Mouse (Mus musculus): ENCODE data around the gene Shf. TPM values are rescaled to one million over a fixed set of nuclear protein-coding genes. Genes with fewer than 3 reads are reported as not detected.

Shf gene
- polyA plus RNA-seq, 1 experiment: 6.0 TPM

DNA sequence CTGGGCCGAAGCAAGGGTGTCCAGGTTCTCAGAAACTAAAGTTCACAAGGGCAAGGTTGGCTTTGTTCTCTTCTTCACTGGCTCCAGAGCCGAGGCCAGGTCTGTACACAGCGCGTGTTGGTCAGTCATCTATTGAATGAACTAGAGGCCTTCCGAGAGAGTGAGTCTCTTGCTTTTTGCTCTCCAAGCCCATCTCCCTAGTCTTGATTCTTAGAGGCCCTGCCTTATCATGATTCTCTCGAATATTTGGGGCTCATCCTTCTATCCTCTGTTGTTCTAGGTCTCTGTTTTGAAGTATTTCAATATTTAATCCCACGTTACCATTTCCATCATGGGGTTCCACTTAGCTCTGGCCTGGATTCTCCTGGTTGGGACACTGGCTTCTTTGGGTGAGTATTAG is 53.6 kb downstream of the Shf start, which contains the start of gene Duox1:
Duox1 (plus strand) TSS at position 301 of the 400 bp plus-strand sequence.
- 0 out of 2 replicates have a peak, but pooled peaks cover 2% of the 10 kb centered on the region for H3K27me3 ChIP-seq (ENCODE audit: control insufficient read depth, insufficient read depth, low read length, poor library complexity, severe bottlenecking)

DNA sequence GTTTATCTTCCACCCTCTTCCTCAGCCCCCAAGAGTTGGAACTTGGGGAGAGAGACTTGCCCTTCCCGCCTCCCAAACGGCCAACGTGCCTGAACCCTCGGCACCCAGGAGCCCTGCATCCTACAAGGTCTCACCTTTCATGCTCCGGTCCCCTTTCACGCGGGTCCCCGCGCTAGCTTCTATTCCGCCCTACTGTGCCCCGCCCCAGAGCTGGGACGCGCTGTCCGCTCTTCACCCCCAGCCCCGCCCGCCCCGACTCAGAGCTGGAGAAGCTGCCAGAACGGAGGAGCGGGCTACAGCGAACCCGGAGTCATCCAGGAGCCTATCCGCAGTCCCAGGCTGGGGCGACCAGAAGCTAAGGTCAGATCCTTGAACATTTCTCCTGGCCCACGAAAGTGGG is 55.4 kb downstream of the Shf start, which contains the start of gene Duoxa1:
Duoxa1 (minus strand) TSS at position 195 of the 400 bp plus-strand sequence.
- Histone ChIP-seq H3K9ac (ENCODE audit: low read depth, poor library complexity, severe bottlenecking) (no peak within 1 kb of the TSS), H3K4me1 (ENCODE audit: control insufficient read depth, insufficient read depth, low read length) (no peaks in the 10 kb centered on the region), H3K4me3 (ENCODE audit: low read depth, low read length) (peak within 1 kb of the TSS; percentile 61), H3K27ac (ENCODE audit: insufficient read depth, low read length) (no peak within 1 kb of the TSS), H3K9me3 (replicated peaks; ENCODE audit: control insufficient read depth, insufficient read depth, low read length, poor library complexity, severe bottlenecking) (no peaks in the 10 kb centered on the region), H3K27me3 (ENCODE audit: control insufficient read depth, insufficient read depth, low read length, poor library complexity, severe bottlenecking) (0 out of 2 replicates have a peak, but pooled peaks cover 2% of the 10 kb centered on the region), H3K36me3 (ENCODE audit: control insufficient read depth, insufficient read depth, low read length, poor library complexity, severe bottlenecking) (no peaks in the 10 kb centered on the region)
- no peak for TF ChIP-seq EP300 (IDR thresholded peaks at IDR 0.05; ENCODE audit: insufficient read depth, low read depth, low read length)
- no peak for TF ChIP-seq CTCF (IDR thresholded peaks at IDR 0.05; ENCODE audit: low read depth, low read length)
- no peak for TF ChIP-seq POLR2A (IDR thresholded peaks at IDR 0.05; ENCODE audit: insufficient read depth, low read length)

More for the DNA sequence above, 53.6 kb downstream of the Shf start, which contains the start of gene Duox1:
- no peaks in the 10 kb centered on the region for H3K4me1 ChIP-seq (ENCODE audit: control insufficient read depth, insufficient read depth, low read length)
- no peak within 1 kb of the TSS for H3K27ac ChIP-seq (ENCODE audit: insufficient read depth, low read length)
- no peaks in the 10 kb centered on the region for H3K9me3 ChIP-seq (replicated peaks; ENCODE audit: control insufficient read depth, insufficient read depth, low read length, poor library complexity, severe bottlenecking)
- H3K36me3 ChIP-seq (ENCODE audit: control insufficient read depth, insufficient read depth, low read length, poor library complexity, severe bottlenecking): no peaks in the 10 kb centered on the region
- H3K9ac ChIP-seq (ENCODE audit: low read depth, poor library complexity, severe bottlenecking): no peak within 1 kb of the TSS
- TF ChIP-seq CTCF (IDR thresholded peaks at IDR 0.05; ENCODE audit: low read depth, low read length) (no peak), EP300 (IDR thresholded peaks at IDR 0.05; ENCODE audit: insufficient read depth, low read depth, low read length) (no peak)
- no peak within 1 kb of the TSS for H3K4me3 ChIP-seq (ENCODE audit: low read depth, low read length)

DNA sequence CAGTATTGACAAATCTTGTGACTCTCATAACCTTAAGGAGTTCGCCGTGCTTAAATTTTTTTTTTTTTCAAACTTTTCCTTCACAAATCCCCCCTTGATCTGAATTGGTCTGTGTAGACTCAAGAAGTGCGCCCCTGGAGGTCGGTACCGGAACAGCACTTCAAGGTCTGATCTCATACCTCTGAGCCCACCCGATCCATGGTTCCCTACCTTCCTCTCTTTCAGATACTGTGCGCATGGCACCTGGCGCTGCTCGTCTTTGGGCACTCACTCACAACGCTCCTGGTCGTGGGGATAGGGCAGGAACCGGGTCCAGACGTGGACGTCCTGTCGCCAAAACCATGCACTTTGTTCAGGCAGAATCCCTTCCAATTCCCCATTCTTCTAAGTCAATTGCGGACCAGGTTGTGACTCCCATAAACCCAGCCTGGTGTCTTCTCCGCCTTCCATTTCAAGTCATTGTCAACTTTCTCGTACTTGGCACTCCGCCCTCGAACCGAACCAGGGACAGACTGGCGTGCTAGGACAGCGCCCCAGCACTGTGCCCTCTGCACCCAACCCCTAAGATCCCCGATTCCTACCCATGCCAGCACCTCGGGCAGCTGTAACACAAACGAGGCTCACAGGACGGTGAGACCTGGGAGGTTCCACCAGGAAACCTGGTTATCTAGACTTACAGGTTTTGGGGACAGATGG is 56.1 kb downstream of the Shf start:
- H3K4me3 ChIP-seq (ENCODE audit: low read depth, low read length): peak overlapping the region; percentile 61
- H3K27me3 ChIP-seq (ENCODE audit: control insufficient read depth, insufficient read depth, low read length, poor library complexity, severe bottlenecking): 0 out of 2 replicates have a peak, but pooled peaks cover 2% of the 10 kb centered on the region
- no peak overlapping the region for H3K27ac ChIP-seq (ENCODE audit: insufficient read depth, low read length)
- H3K9me3 ChIP-seq (replicated peaks; ENCODE audit: control insufficient read depth, insufficient read depth, low read length, poor library complexity, severe bottlenecking): no peaks in the 10 kb centered on the region
- no peaks in the 10 kb centered on the region for H3K36me3 ChIP-seq (ENCODE audit: control insufficient read depth, insufficient read depth, low read length, poor library complexity, severe bottlenecking)
- H3K9ac ChIP-seq (ENCODE audit: low read depth, poor library complexity, severe bottlenecking): no peak overlapping the region
- TF ChIP-seq EP300 (IDR thresholded peaks at IDR 0.05; ENCODE audit: insufficient read depth, low read depth, low read length): no peak
- TF ChIP-seq POLR2A (IDR thresholded peaks at IDR 0.05; ENCODE audit: insufficient read depth, low read length): no peak
- TF ChIP-seq CTCF (IDR thresholded peaks at IDR 0.05; ENCODE audit: low read depth, low read length): peak; percentile 57
- H3K4me1 ChIP-seq (ENCODE audit: control insufficient read depth, insufficient read depth, low read length): no peaks in the 10 kb centered on the region

DNA sequence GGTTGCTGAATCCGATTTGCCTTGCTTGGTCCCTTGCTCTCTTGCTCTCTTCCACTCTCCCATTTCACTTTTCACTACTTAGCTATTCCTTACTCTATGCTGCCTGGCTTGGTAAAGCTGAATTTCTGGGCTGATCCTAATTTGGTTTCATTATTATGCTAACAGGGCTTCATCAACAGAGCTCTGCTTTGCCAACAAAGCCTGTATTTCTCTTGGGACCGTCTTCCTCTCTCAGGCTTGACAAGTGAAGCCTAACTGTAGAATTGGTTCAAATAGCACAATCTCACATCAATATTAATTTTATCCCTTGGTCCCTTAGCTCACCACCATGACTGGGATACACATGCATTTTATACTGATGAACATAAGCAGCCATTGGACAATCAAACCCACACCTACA is 57.4 kb downstream of the Shf start:
- no peaks in the 10 kb centered on the region for H3K4me1 ChIP-seq (ENCODE audit: control insufficient read depth, insufficient read depth, low read length)
- no peak overlapping the region for H3K4me3 ChIP-seq (ENCODE audit: low read depth, low read length)
- no peak for TF ChIP-seq CTCF (IDR thresholded peaks at IDR 0.05; ENCODE audit: low read depth, low read length)
- TF ChIP-seq POLR2A (IDR thresholded peaks at IDR 0.05; ENCODE audit: insufficient read depth, low read length): no peak
- no peak for TF ChIP-seq EP300 (IDR thresholded peaks at IDR 0.05; ENCODE audit: insufficient read depth, low read depth, low read length)
- H3K27ac ChIP-seq (ENCODE audit: insufficient read depth, low read length): no peak overlapping the region
- no peaks in the 10 kb centered on the region for H3K9me3 ChIP-seq (replicated peaks; ENCODE audit: control insufficient read depth, insufficient read depth, low read length, poor library complexity, severe bottlenecking)
- no peak overlapping the region for H3K9ac ChIP-seq (ENCODE audit: low read depth, poor library complexity, severe bottlenecking)
- no peaks in the 10 kb centered on the region for H3K36me3 ChIP-seq (ENCODE audit: control insufficient read depth, insufficient read depth, low read length, poor library complexity, severe bottlenecking)
- H3K27me3 ChIP-seq (ENCODE audit: control insufficient read depth, insufficient read depth, low read length, poor library complexity, severe bottlenecking): peaks cover 4% of the 10 kb centered on the region; the same call in 1 of the 2 replicates

DNA sequence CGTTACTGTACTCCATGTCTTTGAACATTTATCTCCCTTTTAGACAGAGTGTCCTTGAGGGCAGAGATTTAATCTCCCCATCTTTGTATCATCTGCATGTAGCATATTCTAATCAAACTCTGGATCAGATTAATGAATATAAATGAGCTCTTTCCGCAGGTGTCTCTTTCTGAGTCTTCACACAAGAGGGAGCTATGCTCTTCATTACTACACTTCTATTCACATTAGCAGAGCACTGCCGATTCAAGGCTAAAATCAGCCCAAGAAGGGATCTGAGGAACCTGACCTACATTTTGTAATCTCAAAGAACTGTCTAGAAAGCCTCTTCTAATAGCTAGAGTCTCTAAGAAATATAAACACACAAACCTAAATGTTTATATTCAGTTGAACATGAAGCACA is 59.3 kb downstream of the Shf start:
- Histone ChIP-seq H3K4me1 (ENCODE audit: control insufficient read depth, insufficient read depth, low read length) (no peaks in the 10 kb centered on the region), H3K27me3 (ENCODE audit: control insufficient read depth, insufficient read depth, low read length, poor library complexity, severe bottlenecking) (peaks cover 4% of the 10 kb centered on the region; the same call in 1 of the 2 replicates), H3K27ac (ENCODE audit: insufficient read depth, low read length) (no peak overlapping the region)

DNA sequence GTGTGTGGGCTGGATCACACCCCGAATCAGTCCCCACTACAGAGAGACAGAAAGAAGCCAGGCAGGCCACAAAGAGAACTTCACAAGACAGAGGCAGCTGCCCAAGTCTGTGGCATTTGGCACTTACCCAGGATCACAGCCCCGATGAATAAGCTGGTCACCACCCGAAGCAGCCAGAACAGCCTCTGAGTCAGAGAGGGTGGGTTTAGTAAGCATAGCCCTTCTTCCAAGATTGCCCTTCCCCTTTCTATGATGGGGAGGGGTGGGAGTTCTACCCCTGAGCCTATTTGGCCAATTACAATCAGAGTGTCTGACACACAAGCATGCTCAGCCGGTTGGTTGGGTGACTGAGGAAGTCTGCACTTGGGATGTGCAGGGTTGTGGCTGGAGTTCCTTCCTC is 62.8 kb downstream of the Shf start:
- H3K27me3 ChIP-seq (ENCODE audit: control insufficient read depth, insufficient read depth, low read length, poor library complexity, severe bottlenecking): peaks cover 2% of the 10 kb centered on the region; the same call in 1 of the 2 replicates
- no peaks in the 10 kb centered on the region for H3K9me3 ChIP-seq (replicated peaks; ENCODE audit: control insufficient read depth, insufficient read depth, low read length, poor library complexity, severe bottlenecking)
- no peak overlapping the region for H3K4me3 ChIP-seq (ENCODE audit: low read depth, low read length)
- no peaks in the 10 kb centered on the region for H3K4me1 ChIP-seq (ENCODE audit: control insufficient read depth, insufficient read depth, low read length)
- H3K27ac ChIP-seq (ENCODE audit: insufficient read depth, low read length): no peak overlapping the region
- H3K9ac ChIP-seq (ENCODE audit: low read depth, poor library complexity, severe bottlenecking): no peak overlapping the region
- H3K36me3 ChIP-seq (ENCODE audit: control insufficient read depth, insufficient read depth, low read length, poor library complexity, severe bottlenecking): no peaks in the 10 kb centered on the region
- TF ChIP-seq EP300 (IDR thresholded peaks at IDR 0.05; ENCODE audit: insufficient read depth, low read depth, low read length) (no peak), CTCF (IDR thresholded peaks at IDR 0.05; ENCODE audit: low read depth, low read length) (no peak), POLR2A (IDR thresholded peaks at IDR 0.05; ENCODE audit: insufficient read depth, low read length) (no peak)

More for the DNA sequence above, 59.3 kb downstream of the Shf start:
- Histone ChIP-seq H3K4me3 (ENCODE audit: low read depth, low read length) (no peak overlapping the region), H3K9me3 (replicated peaks; ENCODE audit: control insufficient read depth, insufficient read depth, low read length, poor library complexity, severe bottlenecking) (no peaks in the 10 kb centered on the region), H3K36me3 (ENCODE audit: control insufficient read depth, insufficient read depth, low read length, poor library complexity, severe bottlenecking) (no peaks in the 10 kb centered on the region), H3K9ac (ENCODE audit: low read depth, poor library complexity, severe bottlenecking) (no peak overlapping the region)
- TF ChIP-seq CTCF (IDR thresholded peaks at IDR 0.05; ENCODE audit: low read depth, low read length) (no peak), POLR2A (IDR thresholded peaks at IDR 0.05; ENCODE audit: insufficient read depth, low read length) (no peak), EP300 (IDR thresholded peaks at IDR 0.05; ENCODE audit: insufficient read depth, low read depth, low read length) (no peak)
